In the genomic region with DNA sequence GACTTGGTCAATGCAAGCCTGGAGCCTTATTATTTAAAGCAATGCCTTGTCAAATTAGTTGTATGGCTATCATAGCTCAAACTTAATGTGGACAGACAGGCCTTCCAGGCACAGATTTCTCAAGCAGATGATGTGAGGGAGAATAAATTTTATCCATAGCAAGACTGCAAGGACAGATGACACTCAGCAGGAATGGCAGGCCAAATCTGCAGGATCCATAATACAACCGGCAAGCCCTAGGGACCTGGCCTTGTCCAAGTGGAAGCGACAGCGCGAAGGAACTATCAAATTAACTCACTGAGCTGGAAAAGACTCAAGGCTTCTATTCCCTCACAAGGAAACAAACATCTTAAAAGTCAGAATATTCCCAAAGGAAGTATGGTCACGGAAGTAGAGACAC, we compare ENCODE assay signal across 22 mouse cellular contexts.
"Had no signal": no experiment of that assay in that cellular context is flagged by ENCODE, and none has a peak within 500 bp of the region (broad histone marks: within the 10 kb centered on the region; RNA-seq: fewer than 3 reads in every experiment).

No protein-coding gene starts in this region.

- H3K27ac ChIP-seq: left cerebral cortex, adult 2 months; limb, embryonic 10.5 days; limb, embryonic 13.5 days; liver, embryonic 12.5 days; liver, embryonic 15.5 days; lung, embryonic 15.5 days; neural tube, embryonic 12.5 days; neural tube, embryonic 15.5 days had no signal

- H3K9me3 ChIP-seq: limb, embryonic 10.5 days; liver, embryonic 12.5 days; liver, embryonic 15.5 days; lung, embryonic 15.5 days; megakaryocyte, embryonic 14.5 days; neural tube, embryonic 12.5 days; neural tube, embryonic 15.5 days had no signal

- DNase-seq: kidney, adult 18-20 months; kidney, adult 9 months; kidney, postnatal 10 days; kidney, postnatal 36 days; layer of hippocampus, postnatal 36 days; liver; lung, adult 18-20 months; lung, postnatal 10 days; lung, postnatal 36 days; midbrain, embryonic 14.5 days; thymus, postnatal 25 days had no signal

- H3K9ac ChIP-seq: limb, embryonic 13.5 days; liver, embryonic 12.5 days; liver, embryonic 15.5 days; lung, embryonic 15.5 days; neural tube, embryonic 12.5 days; neural tube, embryonic 15.5 days had no signal

- ATAC-seq: intestine, embryonic 16.5 days; liver, embryonic 12.5 days had no signal

- H3K27me3 ChIP-seq: limb, embryonic 13.5 days; liver, embryonic 12.5 days; liver, embryonic 15.5 days; lung, embryonic 15.5 days; megakaryocyte, embryonic 14.5 days; neural tube, embryonic 12.5 days; neural tube, embryonic 15.5 days had no signal

- H3K4me2 ChIP-seq: limb, embryonic 13.5 days; liver, embryonic 12.5 days; liver, embryonic 15.5 days; lung, embryonic 15.5 days; midbrain, embryonic 11.5 days; neural tube, embryonic 12.5 days; neural tube, embryonic 15.5 days had no signal

- H3K4me1 ChIP-seq: limb, embryonic 10.5 days; limb, embryonic 13.5 days; liver, embryonic 12.5 days; liver, embryonic 15.5 days; lung, embryonic 15.5 days; megakaryocyte, embryonic 14.5 days; neural tube, embryonic 12.5 days; neural tube, embryonic 15.5 days had no signal

- H3K4me3 ChIP-seq: left cerebral cortex, adult 2 months; limb, embryonic 10.5 days; limb, embryonic 13.5 days; liver, embryonic 12.5 days; liver, embryonic 15.5 days; lung, embryonic 15.5 days; megakaryocyte, embryonic 14.5 days; neural tube, embryonic 12.5 days; neural tube, embryonic 15.5 days had no signal
